Mouse (Mus musculus) mesoderm, embryonic 11.5 days (tissue): ENCODE results near the gene Vmn1r23.
"Not testable (repeated sequence)": the region's sequence is repeated elsewhere in the genome, so short reads cannot be mapped to it uniquely, and the experiment has no call there.

ENCODE experiments used
- DNase-seq: peaks from one replicate; pipeline ENCODE4 v3.0.0-alpha.2; 2012; ENCODE audit warnings: low read depth, low spot score

Vmn1r23 gene

DNA sequence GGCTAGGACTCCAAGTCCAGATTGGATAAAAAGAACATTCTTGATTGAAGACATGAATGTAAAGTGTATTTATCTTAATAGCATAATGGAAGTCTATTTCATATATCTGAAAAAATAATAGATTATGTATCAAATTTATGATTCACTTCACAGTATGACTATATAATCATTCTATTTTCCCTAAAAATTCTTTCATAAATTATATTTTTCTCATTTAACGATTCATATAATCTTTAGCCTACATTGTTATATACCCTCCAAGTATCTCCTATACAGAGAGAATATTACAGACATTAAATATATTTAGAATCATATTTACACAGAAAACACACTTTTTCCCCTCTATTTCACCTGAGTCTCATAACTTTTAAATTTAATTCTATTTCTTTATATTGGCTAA lies at the start of gene Vmn1r23:
Gene Vmn1r23 (minus strand): TSS at position 101 of the 400 bp plus-strand sequence.
- DNase-seq, result no peak

DNA sequence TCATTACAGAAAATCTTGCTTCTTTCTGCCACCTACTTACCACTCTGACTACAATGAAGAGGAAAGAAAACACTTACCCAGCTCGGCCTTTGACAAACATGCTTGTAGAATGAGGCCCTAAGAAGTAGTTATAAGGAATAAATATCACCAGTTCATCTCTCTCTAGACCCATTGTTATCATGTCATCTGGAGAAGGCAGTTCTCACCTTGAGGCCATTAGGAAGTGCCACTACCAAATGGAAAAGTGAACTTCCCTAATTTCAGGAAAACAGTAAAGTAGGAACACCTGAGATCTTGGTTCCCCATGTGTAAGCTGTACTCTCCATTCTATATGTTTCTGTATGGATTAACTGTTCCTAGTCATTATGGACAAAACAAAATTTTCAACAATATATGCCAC lies 34.8 kb upstream of the Vmn1r23 start, which contains the start of gene Vmn1r24:
Gene Vmn1r24 (minus strand): TSS at position 101 of the 400 bp plus-strand sequence.
- DNase-seq, result not testable (repeated sequence)

DNA sequence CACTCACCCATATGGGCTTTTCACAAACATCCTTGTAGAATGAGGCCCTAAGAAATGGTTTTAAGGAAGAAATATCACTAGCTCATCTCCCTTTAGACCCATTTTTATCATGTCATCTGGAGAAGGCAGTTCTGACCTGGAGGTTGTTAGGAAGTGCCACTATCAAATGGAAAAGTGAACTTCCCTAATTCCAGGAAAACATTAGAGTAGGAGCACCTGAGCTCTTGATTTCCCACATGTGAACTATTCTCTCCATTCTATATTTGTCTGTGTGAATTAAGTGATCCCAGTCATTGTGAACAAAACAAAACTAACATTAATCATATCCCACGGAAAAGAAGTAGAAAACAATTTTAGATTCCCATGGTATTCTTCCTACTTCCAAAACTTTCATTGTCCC lies 18.7 kb downstream of the Vmn1r23 start, which contains the start of gene Vmn1r22:
Gene Vmn1r22 (minus strand): TSS at position 101 of the 400 bp plus-strand sequence.
- DNase-seq, result no peak
